ENCODE assay signal across 8 mouse cellular contexts in genomic region chr10:43220479-43220878, GRCm38 (mm10). TPM values are rescaled to one million over a fixed set of nuclear protein-coding genes. Genes with fewer than 3 reads are reported as not detected.
DNase-seq lines count a peak whose midpoint lies in the region; ATAC-seq and TF ChIP-seq lines count a peak whose summit lies in the region.

No protein-coding gene starts in this region.

- H3K4me1 ChIP-seq in kidney, adult 2 months (ENCODE audit: control insufficient read depth, insufficient read depth, low read length), result peaks cover 7% of the 10 kb centered on the region
- H3K4me1 ChIP-seq in forebrain, embryonic 12.5 days, result peaks cover 12% of the 10 kb centered on the region
- peaks cover 13% of the 10 kb centered on the region; the same call in 1 of the 2 replicates for H3K4me1 ChIP-seq in limb, embryonic 13.5 days

- no peaks in the 10 kb centered on the region for H3K36me3 ChIP-seq in kidney, adult 2 months (ENCODE audit: control insufficient read depth, insufficient read depth, low read length)
- H3K36me3 ChIP-seq in forebrain, embryonic 12.5 days (replicated peaks), result no peaks in the 10 kb centered on the region
- H3K36me3 ChIP-seq in limb, embryonic 13.5 days, result no peaks in the 10 kb centered on the region

- no peak for TF ChIP-seq POLR2A in kidney, adult 2 months (IDR thresholded peaks at IDR 0.05; ENCODE audit: low read depth, low read length)

- H3K4me3 ChIP-seq in kidney, adult 2 months (ENCODE audit: insufficient read depth, low read depth, low read length), result peak overlapping the region; percentile 77
- H3K4me3 ChIP-seq in forebrain, embryonic 12.5 days (replicated peaks), result peak overlapping the region; percentile 80
- H3K4me3 ChIP-seq in limb, embryonic 13.5 days, result peak overlapping the region; percentile 62

- H3K27me3 ChIP-seq in kidney, adult 2 months (replicated peaks; ENCODE audit: control insufficient read depth, insufficient read depth, low read length), result no peaks in the 10 kb centered on the region
- H3K27me3 ChIP-seq in forebrain, embryonic 12.5 days, result no peaks in the 10 kb centered on the region
- H3K27me3 ChIP-seq in limb, embryonic 13.5 days, result no peaks in the 10 kb centered on the region

- no peaks in the 10 kb centered on the region for H3K9me3 ChIP-seq in forebrain, embryonic 12.5 days
- no peaks in the 10 kb centered on the region for H3K9me3 ChIP-seq in limb, embryonic 13.5 days

- no peak for TF ChIP-seq CTCF in kidney, adult 2 months (conservative IDR thresholded peaks at IDR 0.05; ENCODE audit: insufficient read depth, insufficient read length, low read depth, low read length)

- peak; percentile 17 for DNase-seq in kidney, adult 2 months
- DNase-seq in kidney, adult 11 months, result no peak
- peak; percentile 10 for DNase-seq in ES-CJ7 (ENCODE audit: low read depth, low spot score)
- peak; percentile 32 for DNase-seq in retina, embryonic 14.5 days (ENCODE audit: low spot score)
- DNase-seq in urinary bladder, postnatal 10 days (ENCODE audit: low spot score), result no peak

- H3K9ac ChIP-seq in forebrain, embryonic 12.5 days, result peak overlapping the region; percentile 90
- H3K9ac ChIP-seq in limb, embryonic 13.5 days, result peak overlapping the region; percentile 97

- WGBS in kidney, adult 2 months, result 6% methylated on average over 7 of the region's 7 CpGs
- 22% methylated on average over 7 of the region's 7 CpGs for WGBS in forebrain, embryonic 12.5 days
- 20% methylated on average over 7 of the region's 7 CpGs for WGBS in limb, embryonic 13.5 days

- ATAC-seq in forebrain, embryonic 12.5 days (ENCODE audit: low FRiP score), result no peak
- ATAC-seq in limb, embryonic 13.5 days (ENCODE audit: low FRiP score, low read depth), result no peak
- ATAC-seq in megakaryocyte-erythroid progenitor cell, adult 5-6 weeks (replicated peaks; ENCODE audit: low FRiP score, low TSS enrichment, poor library complexity, severe bottlenecking), result no peak

- H3K27ac ChIP-seq in kidney, adult 2 months (ENCODE audit: insufficient read depth, low read depth, low read length), result peak overlapping the region; percentile 84
- H3K27ac ChIP-seq in forebrain, embryonic 12.5 days, result peak overlapping the region; percentile 91
- H3K27ac ChIP-seq in limb, embryonic 13.5 days, result peak overlapping the region; percentile 90

- peak overlapping the region; percentile 93 for H3K4me2 ChIP-seq in forebrain, embryonic 12.5 days
- peak overlapping the region; percentile 75 for H3K4me2 ChIP-seq in limb, embryonic 13.5 days (replicated peaks)

RNA-seq across cellular contexts. Expression of gene Pdss2, which starts 0.8 kb away (rescaled TPM):
- 16.8 and 18.1 TPM in 2 replicates for polyA plus RNA-seq in kidney, adult 2 months (2012; rRNA removed)
- 17.0 and 17.8 TPM in 2 replicates for polyA plus RNA-seq in forebrain, embryonic 12.5 days (2016; fragmentation: Nextera tagmentation; extraction: Ambion mirVana)
- 10.7 and 12.7 TPM in 2 replicates for polyA plus RNA-seq in limb, embryonic 13.5 days (2015; fragmentation: Nextera tagmentation; extraction: Ambion mirVana)
- total RNA-seq in megakaryocyte-erythroid progenitor cell, adult 5-6 weeks (2014; fragmentation: Nextera tagmentation), result 18.9 and 20.2 TPM in 2 replicates
- 25.5 and 27.2 TPM in 2 replicates for total RNA-seq in megakaryocyte-erythroid progenitor cell, adult 5-6 weeks (2017)

RNA-seq across cellular contexts. Expression of gene 9030612E09Rik, which starts 46.0 kb away (rescaled TPM):
- 0.12 and 0.14 TPM in 2 replicates for polyA plus RNA-seq in kidney, adult 2 months (2012; rRNA removed)
- 1.4 and 2.3 TPM in 2 replicates for polyA plus RNA-seq in forebrain, embryonic 12.5 days (2016; fragmentation: Nextera tagmentation; extraction: Ambion mirVana)
- polyA plus RNA-seq in limb, embryonic 13.5 days (2015; fragmentation: Nextera tagmentation; extraction: Ambion mirVana), result 0.94 and 1.0 TPM in 2 replicates
- total RNA-seq in megakaryocyte-erythroid progenitor cell, adult 5-6 weeks (2014; fragmentation: Nextera tagmentation), result not detected in 2 replicates
- total RNA-seq in megakaryocyte-erythroid progenitor cell, adult 5-6 weeks (2017), result not detected in 2 replicates

RNA-seq across cellular contexts. Expression of gene Sobp, which starts 46.1 kb away (rescaled TPM):
- 0.30 and 0.33 TPM in 2 replicates for polyA plus RNA-seq in kidney, adult 2 months (2012; rRNA removed)
- 8.0 and 8.9 TPM in 2 replicates for polyA plus RNA-seq in forebrain, embryonic 12.5 days (2016; fragmentation: Nextera tagmentation; extraction: Ambion mirVana)
- polyA plus RNA-seq in limb, embryonic 13.5 days (2015; fragmentation: Nextera tagmentation; extraction: Ambion mirVana), result 4.0 and 4.5 TPM in 2 replicates
- not detected in 2 replicates for total RNA-seq in megakaryocyte-erythroid progenitor cell, adult 5-6 weeks (2014; fragmentation: Nextera tagmentation)
- total RNA-seq in megakaryocyte-erythroid progenitor cell, adult 5-6 weeks (2017), result not detected in 2 replicates

Comparison
In these comparisons a context has a peak if more than half of its experiments do, and no peak if none do; other contexts are left out.
1. DNase-seq: peak in kidney, adult 2 months (single experiment), ES-CJ7 (single experiment) and retina, embryonic 14.5 days (single experiment); none in kidney, adult 11 months (single experiment) and urinary bladder, postnatal 10 days (single experiment).
2. Peak in every context shown above with its lines, with median percentiles within 50 percentile points of each other: H3K27ac ChIP-seq and H3K4me3 ChIP-seq.